Mouse (Mus musculus) forebrain, embryonic 15.5 days (tissue): ENCODE data around the gene Tiam1. TPM values are rescaled to one million over a fixed set of nuclear protein-coding genes. Genes with fewer than 3 reads are reported as not detected.
A peak's percentile ranks its signal among the peaks of the same experiment; 100 is the strongest.

Source experiments
- ATAC-seq: fragments of 200-750 bp; cut with Nextera tagmentation; replicated peaks from 2 replicates; pipeline ENCODE4 v1.8.0; 2017; ENCODE audit warnings: mild to moderate bottlenecking, moderate TSS enrichment, moderate library complexity
- H3K27ac ChIP-seq: fragments of 300-500 bp; sonication (generic); replicated peaks from 2 replicates; pipeline ENCODE4 v1.5.1; 2015; ENCODE audit warnings: mild to moderate bottlenecking, inconsistent platforms
- H3K27me3 ChIP-seq: fragments of 300-500 bp; sonication (generic); 2 replicates; pipeline ENCODE4 v1.6.1; 2015; ENCODE audit warnings: inconsistent platforms
- H3K36me3 ChIP-seq: fragments of 300-500 bp; sonication (generic); 2 replicates; pipeline ENCODE4 v1.6.1; 2015; ENCODE audit warnings: mild to moderate bottlenecking, inconsistent platforms
- H3K4me1 ChIP-seq: fragments of 300-500 bp; sonication (generic); 2 replicates; pipeline ENCODE4 v1.6.1; 2015; ENCODE audit warnings: inconsistent platforms
- H3K4me2 ChIP-seq: fragments of 300-500 bp; sonication (generic); replicated peaks from 2 replicates; pipeline ENCODE4 v1.6.1; 2015; ENCODE audit warnings: mild to moderate bottlenecking, inconsistent platforms
- H3K4me3 ChIP-seq: fragments of 300-500 bp; sonication (generic); 2 replicates; pipeline ENCODE4 v1.5.1; 2015; ENCODE audit warnings: mild to moderate bottlenecking, inconsistent platforms
- H3K9ac ChIP-seq: fragments of 300-500 bp; sonication (generic); replicated peaks from 2 replicates; pipeline ENCODE4 v1.6.1; 2015; ENCODE audit warnings: mild to moderate bottlenecking, inconsistent platforms
- H3K9me3 ChIP-seq: fragments of 300-500 bp; sonication (generic); 2 replicates; pipeline ENCODE4 v1.6.1; 2016; ENCODE audit warnings: inconsistent platforms
- WGBS: fragments of 180-500 bp; shearing (Covaris S2); methylation state at CpG from one replicate; pipeline ENCODE4 v1.1.7; 2015; ENCODE audit warnings: mixed read lengths; 5-methylcytosine and 5-hydroxymethylcytosine counted together
- polyA plus RNA-seq: library from polyadenylated mRNA; unstranded; fragments of >200 nt; fragmentation: Nextera tagmentation; extraction: Ambion mirVana; gene quantifications from 2 replicates; pipeline ENCODE4 v1.2.1, GENCODE M21; 2015

Gene Tiam1
- polyA plus RNA-seq, 1 experiment from 2014 or later: 35.1 TPM

- Histone ChIP-seq H3K9ac (no peak overlapping the region), H3K9me3 (no peaks in the 10 kb centered on the region), H3K36me3 (peaks cover 14% of the 10 kb centered on the region), H3K4me1 (peaks cover 5% of the 10 kb centered on the region), H3K4me3 (no peak overlapping the region), H3K27ac (no peak overlapping the region), H3K27me3 (no peaks in the 10 kb centered on the region), H3K4me2 (no peak overlapping the region)
- WGBS: 92% methylated on average over 12 of the region's 12 CpGs
- no peak for ATAC-seq
Measured at GRCm38 (mm10) chr16:89805210-89805609, 338.4 kb downstream of the Tiam1 start.

- Histone ChIP-seq H3K4me3 (no peak overlapping the region), H3K4me1 (peaks cover 5% of the 10 kb centered on the region), H3K9me3 (no peaks in the 10 kb centered on the region), H3K9ac (no peak overlapping the region), H3K4me2 (no peak overlapping the region), H3K36me3 (peaks cover 19% of the 10 kb centered on the region), H3K27me3 (no peaks in the 10 kb centered on the region), H3K27ac (no peak overlapping the region)
- no peak for ATAC-seq
- 84% methylated on average over 5 of the region's 5 CpGs for WGBS
Measured at GRCm38 (mm10) chr16:89801493-89801892, 342.1 kb downstream of the Tiam1 start.

- Histone ChIP-seq H3K9me3 (no peaks in the 10 kb centered on the region), H3K27ac (no peak overlapping the region), H3K9ac (no peak overlapping the region), H3K36me3 (peaks cover 17% of the 10 kb centered on the region), H3K27me3 (no peaks in the 10 kb centered on the region), H3K4me2 (no peak overlapping the region), H3K4me1 (no peaks in the 10 kb centered on the region), H3K4me3 (no peak overlapping the region)
- 81% methylated on average over 12 of the region's 12 CpGs for WGBS
- ATAC-seq: no peak
Measured at GRCm38 (mm10) chr16:89799772-89800171, 343.8 kb downstream of the Tiam1 start.

- peaks cover 25% of the 10 kb centered on the region; the same call in 1 of the 2 replicates for H3K36me3 ChIP-seq
- H3K4me2 ChIP-seq: no peak overlapping the region
- no peak overlapping the region for H3K27ac ChIP-seq
- no peaks in the 10 kb centered on the region for H3K9me3 ChIP-seq
- H3K4me1 ChIP-seq: no peaks in the 10 kb centered on the region
- no peaks in the 10 kb centered on the region for H3K27me3 ChIP-seq
- H3K9ac ChIP-seq: no peak overlapping the region
- WGBS: 93% methylated on average over 7 of the region's 7 CpGs
- H3K4me3 ChIP-seq: no peak overlapping the region
- ATAC-seq: no peak
Measured at GRCm38 (mm10) chr16:89796566-89796965, 347.0 kb downstream of the Tiam1 start.

- Histone ChIP-seq H3K9ac (no peak overlapping the region), H3K27ac (no peak overlapping the region), H3K36me3 (peaks cover 28% of the 10 kb centered on the region), H3K4me1 (no peaks in the 10 kb centered on the region), H3K4me3 (no peak overlapping the region), H3K27me3 (no peaks in the 10 kb centered on the region), H3K4me2 (no peak overlapping the region), H3K9me3 (no peaks in the 10 kb centered on the region)
- 94% methylated on average over 9 of the region's 9 CpGs for WGBS
- no peak for ATAC-seq
Measured at GRCm38 (mm10) chr16:89789792-89790434, 353.7 kb downstream of the Tiam1 start.

GRCm38 (mm10) chr16:89785795-89786194, 357.8 kb downstream of the Tiam1 start:
- Histone ChIP-seq H3K27ac (no peak overlapping the region), H3K9me3 (no peaks in the 10 kb centered on the region), H3K36me3 (peaks cover 8% of the 10 kb centered on the region; the same call in 1 of the 2 replicates), H3K27me3 (no peaks in the 10 kb centered on the region), H3K4me2 (no peak overlapping the region), H3K4me1 (no peaks in the 10 kb centered on the region), H3K9ac (no peak overlapping the region), H3K4me3 (no peak overlapping the region)
- WGBS: 93% methylated on average over 5 of the region's 5 CpGs
- no peak for ATAC-seq

GRCm38 (mm10) chr16:89779705-89780104, 363.9 kb downstream of the Tiam1 start:
- H3K4me1 ChIP-seq: no peaks in the 10 kb centered on the region
- H3K9ac ChIP-seq: no peak overlapping the region
- 85% methylated on average over 3 of the region's 3 CpGs for WGBS
- H3K4me3 ChIP-seq: no peak overlapping the region
- H3K4me2 ChIP-seq: no peak overlapping the region
- H3K27ac ChIP-seq: no peak overlapping the region
- H3K9me3 ChIP-seq: no peaks in the 10 kb centered on the region
- no peaks in the 10 kb centered on the region for H3K27me3 ChIP-seq
- H3K36me3 ChIP-seq: no peaks in the 10 kb centered on the region
- no peak for ATAC-seq

GRCm38 (mm10) chr16:89777450-89777849, 366.1 kb downstream of the Tiam1 start:
- H3K4me1 ChIP-seq: peaks cover 4% of the 10 kb centered on the region; the same call in 1 of the 2 replicates
- no peak overlapping the region for H3K27ac ChIP-seq
- no peaks in the 10 kb centered on the region for H3K27me3 ChIP-seq
- ATAC-seq: no peak
- no peak overlapping the region for H3K4me3 ChIP-seq
- WGBS: 82% methylated on average over 2 of the region's 2 CpGs
- H3K9me3 ChIP-seq: no peaks in the 10 kb centered on the region
- no peak overlapping the region for H3K9ac ChIP-seq
- H3K36me3 ChIP-seq: no peaks in the 10 kb centered on the region
- no peak overlapping the region for H3K4me2 ChIP-seq

GRCm38 (mm10) chr16:89774553-89774913, 369.0 kb downstream of the Tiam1 start:
- ATAC-seq: no peak
- no peak overlapping the region for H3K27ac ChIP-seq

GRCm38 (mm10) chr16:89773657-89774552, 369.7 kb downstream of the Tiam1 start:
- peak overlapping the region; percentile 40 for H3K4me3 ChIP-seq
- 11% methylated on average over 30 of the region's 30 CpGs for WGBS
- peaks cover 6% of the 10 kb centered on the region; the same call in 1 of the 2 replicates for H3K9me3 ChIP-seq
- peaks cover 4% of the 10 kb centered on the region; the same call in 1 of the 2 replicates for H3K4me1 ChIP-seq
- peak; percentile 84 for ATAC-seq
- peak overlapping the region; percentile 49 for H3K27ac ChIP-seq
- H3K27me3 ChIP-seq: no peaks in the 10 kb centered on the region
- H3K4me2 ChIP-seq: peak overlapping the region; percentile 80
- H3K9ac ChIP-seq: peak overlapping the region; percentile 41
- H3K36me3 ChIP-seq: no peaks in the 10 kb centered on the region

More at GRCm38 (mm10) chr16:89774553-89774913, 369.0 kb downstream of the Tiam1 start:
- Histone ChIP-seq H3K9me3 (peaks cover 6% of the 10 kb centered on the region; the same call in 1 of the 2 replicates), H3K4me3 (peak overlapping the region; percentile 40; the same call in 1 of the 2 replicates), H3K36me3 (no peaks in the 10 kb centered on the region), H3K4me2 (peak overlapping the region; percentile 80), H3K27me3 (no peaks in the 10 kb centered on the region), H3K4me1 (peaks cover 4% of the 10 kb centered on the region; the same call in 1 of the 2 replicates), H3K9ac (no peak overlapping the region)
- WGBS: 27% methylated on average over 10 of the region's 10 CpGs

GRCm38 (mm10) chr16:89765919-89766318, 377.6 kb downstream of the Tiam1 start:
- Histone ChIP-seq H3K27ac (no peak overlapping the region), H3K4me2 (no peak overlapping the region), H3K27me3 (no peaks in the 10 kb centered on the region), H3K9ac (no peak overlapping the region), H3K4me1 (peaks cover 10% of the 10 kb centered on the region), H3K4me3 (no peak overlapping the region), H3K36me3 (no peaks in the 10 kb centered on the region), H3K9me3 (peaks cover 6% of the 10 kb centered on the region; the same call in 1 of the 2 replicates)
- 83% methylated on average over 11 of the region's 11 CpGs for WGBS
- ATAC-seq: no peak

GRCm38 (mm10) chr16:89765470-89765869, 378.1 kb downstream of the Tiam1 start:
- Histone ChIP-seq H3K4me2 (no peak overlapping the region), H3K9ac (no peak overlapping the region), H3K4me1 (peaks cover 10% of the 10 kb centered on the region), H3K27me3 (no peaks in the 10 kb centered on the region), H3K9me3 (peaks cover 6% of the 10 kb centered on the region; the same call in 1 of the 2 replicates), H3K27ac (no peak overlapping the region), H3K36me3 (no peaks in the 10 kb centered on the region), H3K4me3 (no peak overlapping the region)
- WGBS: 8% methylated on average over 8 of the region's 8 CpGs
- 0 out of 2 replicates have a peak, but pooled peaks have one; percentile 12 for ATAC-seq
